Mouse (Mus musculus) ES-Bruce4 (cell line): ENCODE measurements at regions not wholly inside any gene's neighbourhood (a gene's known extent, or its start where the extent isn't known, plus 50 kb on each side); places are given as distances from the start of the nearest gene placed in this dataset.

Experiments
- CTCF ChIP-seq: IDR thresholded peaks from one replicate; pipeline ENCODE4 v1.8.1; 2011; ENCODE audit warnings: low read depth, low read length
- EP300 ChIP-seq: IDR thresholded peaks from 2 replicates; pipeline ENCODE4 v1.6.1; 2011; ENCODE audit warnings: low read depth, low read length; ENCODE audit not compliant: insufficient read depth
- POLR2A ChIP-seq: IDR thresholded peaks from one replicate; pipeline ENCODE4 v1.8.1; 2011; ENCODE audit warnings: low read length; ENCODE audit not compliant: insufficient read depth

GRCm38 (mm10) chr5:9911089-9911473, 186.1 kb upstream of the Grm3 start:
- TF ChIP-seq POLR2A (no peak), CTCF (no peak), EP300 (no peak)
